Mouse (Mus musculus) midbrain, embryonic 12.5 days (tissue): Measurements from ENCODE around the gene Ddx56. TPM values are rescaled to one million over a fixed set of nuclear protein-coding genes. Genes with fewer than 3 reads are reported as not detected.
A peak's percentile ranks its signal among the peaks of the same experiment; 100 is the strongest.

ENCODE experiments used
- ATAC-seq: fragments of 200-750 bp; cut with Nextera tagmentation; 2 replicates; pipeline ENCODE4 v1.8.0; 2017; ENCODE audit warnings: low read depth, moderate TSS enrichment, moderate library complexity; ENCODE audit not compliant: low FRiP score
- H3K27ac ChIP-seq: fragments of 300-500 bp; sonication (generic); replicated peaks from 2 replicates; pipeline ENCODE4 v1.5.1; 2016; ENCODE audit warnings: mild to moderate bottlenecking
- H3K27me3 ChIP-seq: fragments of 300-500 bp; sonication (generic); 2 replicates; pipeline ENCODE4 v1.6.1; 2016; ENCODE audit warnings: mild to moderate bottlenecking
- H3K36me3 ChIP-seq: fragments of 300-500 bp; sonication (generic); 2 replicates; pipeline ENCODE4 v1.6.1; 2016
- H3K4me1 ChIP-seq: fragments of 300-500 bp; sonication (generic); 2 replicates; pipeline ENCODE4 v1.6.1; 2016
- H3K4me2 ChIP-seq: fragments of 300-500 bp; sonication (generic); replicated peaks from 2 replicates; pipeline ENCODE4 v1.6.1; 2016; ENCODE audit warnings: mild to moderate bottlenecking, moderate library complexity
- H3K4me3 ChIP-seq: fragments of 300-500 bp; sonication (generic); 2 replicates; pipeline ENCODE4 v1.5.1; 2016; ENCODE audit warnings: mild to moderate bottlenecking
- H3K9ac ChIP-seq: fragments of 300-500 bp; sonication (generic); replicated peaks from 2 replicates; pipeline ENCODE4 v1.6.1; 2016; ENCODE audit warnings: mild to moderate bottlenecking, moderate library complexity
- H3K9me3 ChIP-seq: fragments of 300-500 bp; sonication (generic); 2 replicates; pipeline ENCODE4 v1.6.1; 2016; ENCODE audit warnings: mild to moderate bottlenecking
- whole genome bisulfite sequencing: fragments of 180-500 bp; shearing (Covaris S2); methylation state at CpG from one replicate; pipeline ENCODE4 v1.1.7; 2016; 5-methylcytosine and 5-hydroxymethylcytosine counted together
- polyA plus RNA-seq: library from polyadenylated mRNA; unstranded; fragments of >200 nt; fragmentation: Nextera tagmentation; extraction: Ambion mirVana; gene quantifications from 2 replicates; pipeline ENCODE4 v1.2.1, GENCODE M21; 2016

The Ddx56 gene
- 92.0 and 93.7 TPM in 2 replicates for polyA plus RNA-seq

DNA sequence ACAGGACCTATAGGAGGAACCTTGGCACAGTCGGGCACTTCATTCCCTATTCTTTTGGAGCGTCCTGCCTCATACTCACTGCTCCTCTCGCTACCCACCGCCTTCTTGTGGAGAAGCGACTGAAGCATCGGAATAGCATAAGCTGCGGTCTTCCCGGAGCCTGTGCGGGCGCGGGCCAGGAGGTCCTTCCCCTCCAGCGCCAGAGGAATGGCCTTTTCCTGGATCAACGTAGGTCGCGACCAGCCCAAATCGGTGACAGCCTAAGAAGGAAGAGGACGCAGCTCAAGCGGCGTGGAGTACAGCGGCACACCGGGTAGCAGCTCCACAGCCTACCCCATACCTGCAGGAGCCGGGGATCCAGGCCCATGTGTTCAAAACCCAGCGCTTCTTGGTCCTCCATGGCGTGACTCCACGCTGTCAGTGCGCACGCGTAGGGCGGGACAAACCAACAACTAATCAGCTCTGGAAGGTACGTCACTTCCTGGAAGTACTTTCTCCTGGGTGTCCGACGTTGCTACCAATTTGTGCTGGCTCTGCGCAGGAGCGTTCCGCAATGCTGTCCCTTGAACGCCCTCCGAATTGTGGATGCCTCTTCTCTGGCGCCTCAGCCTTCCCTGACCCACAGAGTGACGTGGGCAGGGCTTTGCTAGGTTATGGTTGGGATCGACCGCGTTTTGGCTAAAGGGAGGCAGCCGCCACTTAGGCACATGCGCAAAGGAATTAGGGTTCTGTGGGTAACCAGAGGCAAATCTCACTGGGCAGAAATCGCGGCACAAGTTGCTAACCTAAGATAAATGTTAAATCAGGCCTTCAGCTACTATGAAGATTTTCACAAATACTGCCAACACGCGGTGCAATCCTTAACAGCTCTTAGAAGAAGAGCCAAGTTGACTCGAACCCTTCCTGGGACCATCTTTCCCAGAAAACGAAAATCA lies at the start of gene Ddx56:
TSS of gene Ddx56 (minus strand) at position 453 of the 935 bp plus-strand sequence.
- H3K36me3 ChIP-seq = peaks cover 69% of the 10 kb centered on the region
- ATAC-seq = peak; percentile 95
- H3K9ac ChIP-seq = peak within 1 kb of the TSS; percentile 83
- no peaks in the 10 kb centered on the region for H3K9me3 ChIP-seq
- peak within 1 kb of the TSS; percentile 87 for H3K4me3 ChIP-seq
- WGBS = 3% methylated on average over 50 of the region's 50 CpGs
- no peaks in the 10 kb centered on the region for H3K27me3 ChIP-seq
- H3K4me2 ChIP-seq = peak within 1 kb of the TSS; percentile 86
- peaks cover 16% of the 10 kb centered on the region for H3K4me1 ChIP-seq
- peak within 1 kb of the TSS; percentile 95 for H3K27ac ChIP-seq

- H3K9ac ChIP-seq = no peak overlapping the region
- 90% methylated on average over 11 of the region's 11 CpGs for WGBS
- no peaks in the 10 kb centered on the region for H3K27me3 ChIP-seq
- no peaks in the 10 kb centered on the region for H3K4me1 ChIP-seq
- no peak overlapping the region for H3K4me2 ChIP-seq
- ATAC-seq = no peak
- H3K36me3 ChIP-seq = peaks cover 36% of the 10 kb centered on the region; the same call in 1 of the 2 replicates
- no peaks in the 10 kb centered on the region for H3K9me3 ChIP-seq
- no peak overlapping the region for H3K4me3 ChIP-seq
- no peak overlapping the region for H3K27ac ChIP-seq
Measured at GRCm38 (mm10) chr11:6316821-6317220, 49.2 kb upstream of the Ddx56 start.

DNA sequence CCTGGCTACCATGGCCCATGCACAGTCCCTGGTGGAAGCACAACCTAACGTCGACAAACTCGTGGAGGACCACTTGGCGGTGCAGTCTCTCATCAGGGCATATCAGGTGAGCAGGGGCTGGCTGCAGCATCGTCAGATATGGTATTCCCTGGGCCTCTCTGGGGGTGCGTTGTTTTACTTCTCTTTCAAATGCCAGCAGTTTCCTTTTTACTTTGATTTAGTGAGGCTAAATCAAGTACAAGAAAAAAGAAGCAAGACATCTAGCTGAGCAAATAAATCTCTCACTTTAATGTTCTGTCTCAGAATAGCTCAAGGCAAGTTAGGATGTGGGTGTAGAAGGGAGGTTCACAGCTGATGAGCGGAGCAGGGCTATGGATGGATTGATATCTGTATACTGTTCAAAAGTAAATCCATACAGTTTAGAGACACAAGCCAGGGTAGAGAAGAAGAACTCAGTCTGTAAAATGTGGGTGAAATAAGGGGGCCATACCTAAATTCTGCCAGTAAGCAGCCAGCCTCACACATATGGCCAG lies 46.4 kb upstream of the Ddx56 start:
- no peak overlapping the region for H3K27ac ChIP-seq
- H3K27me3 ChIP-seq = no peaks in the 10 kb centered on the region
- 94% methylated on average over 7 of the region's 7 CpGs for WGBS
- no peak overlapping the region for H3K4me3 ChIP-seq
- peaks cover 32% of the 10 kb centered on the region; the same call in 1 of the 2 replicates for H3K36me3 ChIP-seq
- H3K9me3 ChIP-seq = no peaks in the 10 kb centered on the region
- H3K9ac ChIP-seq = no peak overlapping the region
- H3K4me1 ChIP-seq = no peaks in the 10 kb centered on the region
- no peak for ATAC-seq
- H3K4me2 ChIP-seq = no peak overlapping the region

DNA sequence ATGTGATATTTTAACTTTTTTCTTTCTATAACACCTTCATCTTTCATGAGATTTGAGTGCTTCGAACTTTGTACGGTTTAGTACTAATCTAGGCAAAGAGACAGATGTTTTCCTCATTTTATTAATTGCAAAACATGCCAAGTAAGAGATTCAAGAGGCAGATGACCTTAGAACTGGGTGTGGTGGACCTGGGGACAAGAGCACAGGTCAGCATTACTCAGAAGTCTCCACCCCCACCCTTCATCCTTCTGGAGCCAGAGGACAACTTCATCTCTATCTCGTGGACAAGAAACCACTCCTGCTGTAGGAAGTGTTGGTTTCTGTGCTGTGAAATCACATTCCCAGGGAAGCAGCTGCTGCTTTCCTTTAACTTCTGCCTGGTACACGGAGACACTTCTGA lies 40.6 kb upstream of the Ddx56 start:
- H3K27me3 ChIP-seq = no peaks in the 10 kb centered on the region
- no peak overlapping the region for H3K9ac ChIP-seq
- H3K9me3 ChIP-seq = no peaks in the 10 kb centered on the region
- H3K36me3 ChIP-seq = peaks cover 16% of the 10 kb centered on the region
- no peak overlapping the region for H3K4me3 ChIP-seq
- H3K27ac ChIP-seq = no peak overlapping the region
- no peaks in the 10 kb centered on the region for H3K4me1 ChIP-seq
- no peak overlapping the region for H3K4me2 ChIP-seq
- ATAC-seq = no peak
- 93% methylated on average over 4 of the region's 4 CpGs for WGBS

- peaks cover 27% of the 10 kb centered on the region for H3K36me3 ChIP-seq
- H3K4me3 ChIP-seq = no peak overlapping the region
- no peaks in the 10 kb centered on the region for H3K9me3 ChIP-seq
- ATAC-seq = no peak
- no peaks in the 10 kb centered on the region for H3K4me1 ChIP-seq
- 97% methylated on average over 1 of the region's 1 CpGs for whole genome bisulfite sequencing
- H3K27me3 ChIP-seq = no peaks in the 10 kb centered on the region
- H3K27ac ChIP-seq = no peak overlapping the region
- no peak overlapping the region for H3K4me2 ChIP-seq
- H3K9ac ChIP-seq = no peak overlapping the region
Measured at GRCm38 (mm10) chr11:6305943-6306430, 38.4 kb upstream of the Ddx56 start.

DNA sequence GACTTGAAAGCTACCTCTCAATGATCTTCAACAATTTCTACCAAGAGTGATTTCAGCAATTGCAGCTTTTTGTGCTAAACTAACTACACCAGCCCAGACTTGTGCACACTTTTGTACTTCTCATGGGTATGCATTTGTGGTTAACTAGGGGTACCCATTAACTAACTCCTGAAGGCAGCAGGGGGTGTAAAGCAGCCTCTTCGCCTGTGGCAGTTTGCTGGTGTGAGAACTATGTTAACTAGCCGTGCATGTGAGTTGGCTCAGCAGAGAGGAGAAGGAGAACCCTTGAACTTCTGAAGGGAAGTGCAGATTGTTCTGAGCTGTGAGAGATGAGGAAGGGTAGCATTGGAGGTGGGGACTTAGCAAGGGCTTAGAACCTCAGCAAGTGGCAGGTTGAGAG lies 35.2 kb upstream of the Ddx56 start:
- Histone ChIP-seq H3K27ac (no peak overlapping the region), H3K4me2 (no peak overlapping the region), H3K9me3 (no peaks in the 10 kb centered on the region), H3K4me3 (no peak overlapping the region), H3K27me3 (no peaks in the 10 kb centered on the region), H3K9ac (no peak overlapping the region), H3K4me1 (no peaks in the 10 kb centered on the region), H3K36me3 (peaks cover 50% of the 10 kb centered on the region)
- ATAC-seq = no peak
- 94% methylated on average over 2 of the region's 2 CpGs for WGBS

DNA sequence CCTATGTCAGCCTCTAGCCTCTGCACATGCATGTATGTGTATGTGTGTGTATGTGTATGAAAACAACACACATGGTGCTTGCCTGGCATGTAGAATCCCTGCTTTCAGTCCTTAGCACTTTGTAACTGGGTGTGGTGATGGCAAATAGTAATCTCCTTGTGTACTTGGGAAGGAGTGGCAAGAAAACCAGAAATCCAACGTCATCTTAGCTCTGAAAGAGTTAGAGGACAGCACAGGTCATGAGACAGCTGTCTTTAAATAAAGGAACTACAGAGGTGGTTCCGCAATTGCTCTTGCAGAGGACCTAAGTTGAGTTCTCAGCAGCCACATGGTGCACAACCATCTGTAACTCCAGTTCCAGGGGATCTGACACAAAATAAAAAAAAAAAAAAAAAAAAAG lies 31.9 kb upstream of the Ddx56 start:
- Histone ChIP-seq H3K27me3 (no peaks in the 10 kb centered on the region), H3K4me1 (no peaks in the 10 kb centered on the region), H3K9ac (no peak overlapping the region), H3K36me3 (peaks cover 55% of the 10 kb centered on the region), H3K4me2 (no peak overlapping the region), H3K27ac (no peak overlapping the region), H3K9me3 (no peaks in the 10 kb centered on the region), H3K4me3 (no peak overlapping the region)
- ATAC-seq = no peak
- 87% methylated on average over 2 of the region's 2 CpGs for WGBS

GRCm38 (mm10) chr11:6296077-6296476 lies 28.5 kb upstream of the Ddx56 start:
- no peak for ATAC-seq
- Histone ChIP-seq H3K4me2 (no peak overlapping the region), H3K9ac (no peak overlapping the region), H3K27ac (no peak overlapping the region), H3K9me3 (no peaks in the 10 kb centered on the region), H3K27me3 (no peaks in the 10 kb centered on the region), H3K4me3 (no peak overlapping the region), H3K36me3 (peaks cover 37% of the 10 kb centered on the region), H3K4me1 (peaks cover 7% of the 10 kb centered on the region)

GRCm38 (mm10) chr11:6294632-6295031 lies 27.1 kb upstream of the Ddx56 start:
- Histone ChIP-seq H3K9ac (no peak overlapping the region), H3K36me3 (peaks cover 27% of the 10 kb centered on the region), H3K4me1 (peaks cover 11% of the 10 kb centered on the region), H3K4me3 (no peak overlapping the region), H3K9me3 (no peaks in the 10 kb centered on the region), H3K27me3 (peaks cover 4% of the 10 kb centered on the region; the same call in 1 of the 2 replicates), H3K27ac (no peak overlapping the region), H3K4me2 (no peak overlapping the region)
- ATAC-seq = no peak
- 96% methylated on average over 4 of the region's 4 CpGs for WGBS

GRCm38 (mm10) chr11:6293601-6294000 lies 26.0 kb upstream of the Ddx56 start:
- no peak overlapping the region for H3K4me3 ChIP-seq
- peaks cover 11% of the 10 kb centered on the region for H3K4me1 ChIP-seq
- WGBS = 96% methylated on average over 2 of the region's 2 CpGs
- no peak for ATAC-seq
- peaks cover 4% of the 10 kb centered on the region; the same call in 1 of the 2 replicates for H3K27me3 ChIP-seq
- H3K9ac ChIP-seq = no peak overlapping the region
- peaks cover 18% of the 10 kb centered on the region for H3K36me3 ChIP-seq
- H3K27ac ChIP-seq = no peak overlapping the region
- H3K4me2 ChIP-seq = no peak overlapping the region
- no peaks in the 10 kb centered on the region for H3K9me3 ChIP-seq

DNA sequence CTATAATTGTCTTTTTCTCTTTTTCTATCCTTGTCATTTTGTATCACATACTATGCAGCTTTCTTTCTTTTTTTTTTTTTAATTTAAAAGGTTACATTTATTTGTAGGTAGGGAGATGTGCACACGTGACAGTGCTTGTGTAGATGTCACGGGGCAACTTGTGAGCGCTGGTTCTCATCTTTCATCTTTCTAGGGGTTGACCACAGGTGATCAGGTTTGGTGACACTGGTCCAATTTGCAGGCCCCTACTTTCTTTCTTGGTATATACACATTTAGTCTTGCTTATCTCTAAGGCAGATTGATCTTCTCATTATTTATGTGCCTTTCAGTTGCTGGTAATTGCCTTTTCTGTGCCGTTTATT lies 25.4 kb upstream of the Ddx56 start:
- Histone ChIP-seq H3K27ac (no peak overlapping the region), H3K4me2 (peak overlapping the region; percentile 89), H3K4me1 (peaks cover 11% of the 10 kb centered on the region), H3K27me3 (peaks cover 4% of the 10 kb centered on the region; the same call in 1 of the 2 replicates), H3K36me3 (peaks cover 12% of the 10 kb centered on the region), H3K9me3 (no peaks in the 10 kb centered on the region), H3K9ac (no peak overlapping the region), H3K4me3 (peak overlapping the region; percentile 81)
- ATAC-seq = no peak
- WGBS = 94% methylated on average over 4 of the region's 4 CpGs
